Mouse (Mus musculus) intestine, embryonic 16.5 days (tissue): Measurements from ENCODE around the gene Dusp16. TPM values are rescaled to one million over a fixed set of nuclear protein-coding genes. Genes with fewer than 3 reads are reported as not detected.

Experiments
- ATAC-seq: fragments of 200-750 bp; cut with Nextera tagmentation; 2 replicates; pipeline ENCODE4 v1.8.0; 2017; ENCODE audit warnings: moderate TSS enrichment, moderate library complexity
- H3K27ac ChIP-seq: fragments of 300-500 bp; sonication (generic); 2 replicates; pipeline ENCODE4 v1.5.1; 2014; ENCODE audit warnings: mild to moderate bottlenecking, low read length
- H3K27me3 ChIP-seq: fragments of 300-500 bp; sonication (generic); replicated peaks from 2 replicates; pipeline ENCODE4 v1.6.1; 2014; ENCODE audit warnings: low read length, control low read depth, mixed read lengths; ENCODE audit not compliant: control insufficient read depth, insufficient read depth
- H3K36me3 ChIP-seq: fragments of 300-500 bp; sonication (generic); 2 replicates; pipeline ENCODE4 v1.6.1; 2014; ENCODE audit warnings: low read length, control low read depth; ENCODE audit not compliant: control insufficient read depth, insufficient read depth
- H3K4me1 ChIP-seq: fragments of 300-500 bp; sonication (generic); 2 replicates; pipeline ENCODE4 v1.6.1; 2014; ENCODE audit warnings: low read length, control low read depth, mixed read lengths; ENCODE audit not compliant: control insufficient read depth, insufficient read depth
- H3K4me2 ChIP-seq: fragments of 300-500 bp; sonication (generic); 2 replicates; pipeline ENCODE4 v1.6.1; 2014; ENCODE audit warnings: low read depth, low read length, control low read depth
- H3K4me3 ChIP-seq: fragments of 300-500 bp; sonication (generic); 2 replicates; pipeline ENCODE4 v1.5.1; 2014; ENCODE audit warnings: mild to moderate bottlenecking, low read length
- H3K9ac ChIP-seq: fragments of 300-500 bp; sonication (generic); 2 replicates; pipeline ENCODE4 v1.6.1; 2014; ENCODE audit warnings: low read depth, low read length
- H3K9me3 ChIP-seq: fragments of 300-500 bp; sonication (generic); 2 replicates; pipeline ENCODE4 v1.6.1; 2016; ENCODE audit warnings: low read length, control low read depth; ENCODE audit not compliant: control insufficient read depth
- WGBS: fragments of 180-500 bp; shearing (Covaris S2); extraction: QIAGEN DNeasy Blood & Tissue Kit; methylation state at CpG from one replicate; pipeline ENCODE4 v1.1.7; 2014; 5-methylcytosine and 5-hydroxymethylcytosine counted together
- polyA plus RNA-seq: library from polyadenylated mRNA; unstranded; fragments of >200 nt; fragmentation: Nextera tagmentation; extraction: Ambion mirVana; gene quantifications from 2 replicates; pipeline ENCODE4 v1.2.1, GENCODE M21; 2015

Dusp16 gene
- polyA plus RNA-seq, 1 experiment from 2014 or later: 11.9 TPM

DNA sequence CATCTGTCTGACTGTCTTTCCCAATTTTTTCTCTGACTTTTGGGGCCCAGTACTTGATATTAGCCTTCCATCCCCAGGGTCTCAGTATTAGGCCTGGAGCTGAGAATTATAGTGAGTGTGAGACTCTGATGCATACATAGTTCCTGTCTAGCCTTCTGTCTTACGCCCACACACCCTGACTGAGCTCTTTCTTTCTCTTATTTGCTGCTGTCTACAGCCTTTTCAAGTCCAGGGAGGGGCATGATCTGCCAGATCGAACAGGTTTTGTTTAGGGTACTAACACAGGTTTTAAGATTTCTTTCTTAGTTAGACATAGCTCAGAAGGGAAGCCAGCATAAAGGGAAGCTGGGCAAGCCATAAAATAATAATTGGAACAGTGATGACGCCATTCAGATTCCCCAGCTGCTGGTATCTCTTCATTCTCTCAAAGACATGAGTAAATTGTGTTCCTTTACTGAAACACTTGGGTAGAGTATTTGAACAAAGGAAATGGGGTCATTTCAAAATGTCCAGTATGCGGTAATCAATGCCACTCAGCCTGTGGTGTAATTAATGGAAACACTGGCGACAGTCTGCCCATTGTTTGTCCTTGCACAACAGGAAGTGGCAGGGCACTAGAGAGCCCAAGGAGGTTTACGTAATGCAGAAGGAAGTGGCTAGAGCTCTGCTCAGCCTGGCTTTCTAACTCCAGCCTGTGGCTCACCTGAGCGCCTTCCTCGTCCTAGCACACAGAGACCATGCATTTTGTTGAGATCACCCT, 91.8 kb downstream of the Dusp16 start:
- Histone ChIP-seq H3K4me3 (no peak overlapping the region), H3K4me1 (peaks cover 9% of the 10 kb centered on the region; the same call in 1 of the 2 replicates), H3K27me3 (no peaks in the 10 kb centered on the region), H3K27ac (peak overlapping the region; percentile 61), H3K4me2 (no peak overlapping the region), H3K36me3 (no peaks in the 10 kb centered on the region), H3K9me3 (no peaks in the 10 kb centered on the region), H3K9ac (no peak overlapping the region)
- 49% methylated on average over 8 of the region's 8 CpGs for WGBS
- ATAC-seq: peak; percentile 92

DNA sequence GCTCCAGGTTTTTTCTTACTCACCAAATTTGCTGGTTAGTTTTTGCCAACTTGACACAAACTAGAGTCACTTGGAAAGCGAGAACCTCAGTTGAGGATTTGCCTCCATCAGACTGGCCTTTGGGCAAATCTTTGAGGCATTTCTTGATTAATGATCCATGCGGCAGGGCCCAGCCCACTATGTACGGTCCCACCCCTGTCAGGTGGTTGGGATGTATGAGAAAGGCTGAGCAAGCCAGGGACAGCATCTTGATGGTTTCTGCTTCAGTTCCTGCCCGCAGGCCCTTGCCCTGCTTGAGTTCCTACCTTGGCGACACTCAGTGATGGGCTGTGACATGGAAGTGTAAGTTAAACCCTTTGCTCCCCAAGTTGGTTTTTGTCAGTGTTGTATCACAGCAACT, 94.2 kb downstream of the Dusp16 start:
- no peak overlapping the region for H3K9ac ChIP-seq
- WGBS: 94% methylated on average over 5 of the region's 5 CpGs

DNA sequence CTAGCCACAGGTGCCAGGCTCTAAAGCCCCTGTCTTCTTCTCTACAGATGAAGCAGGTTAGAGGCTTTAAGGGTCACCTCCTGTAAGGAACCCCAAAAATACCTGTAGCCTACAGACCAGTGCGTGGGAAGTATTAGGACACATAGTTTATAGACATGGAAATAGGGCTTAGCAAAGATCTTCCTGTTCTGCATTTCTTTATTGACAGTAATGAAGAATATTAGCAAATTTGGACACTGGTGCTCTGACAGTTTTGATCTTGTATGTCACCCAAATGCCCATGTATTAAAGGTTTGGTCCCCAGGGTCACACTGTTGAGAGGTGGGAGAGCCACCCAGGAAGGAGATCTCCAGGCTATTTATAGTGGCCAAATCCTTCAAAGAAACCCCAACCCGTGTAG, 95.9 kb downstream of the Dusp16 start:
- no peak for ATAC-seq
- H3K9me3 ChIP-seq: no peaks in the 10 kb centered on the region
- WGBS: 83% methylated on average over 2 of the region's 2 CpGs
- H3K27me3 ChIP-seq: no peaks in the 10 kb centered on the region
- H3K4me3 ChIP-seq: no peak overlapping the region
- peaks cover 12% of the 10 kb centered on the region; the same call in 1 of the 2 replicates for H3K4me1 ChIP-seq
- H3K4me2 ChIP-seq: no peak overlapping the region
- no peak overlapping the region for H3K9ac ChIP-seq
- H3K27ac ChIP-seq: no peak overlapping the region
- no peaks in the 10 kb centered on the region for H3K36me3 ChIP-seq

More for the DNA sequence above, 94.2 kb downstream of the Dusp16 start:
- Histone ChIP-seq H3K4me1 (peaks cover 12% of the 10 kb centered on the region; the same call in 1 of the 2 replicates), H3K36me3 (no peaks in the 10 kb centered on the region), H3K27me3 (no peaks in the 10 kb centered on the region), H3K4me2 (no peak overlapping the region), H3K4me3 (no peak overlapping the region), H3K27ac (no peak overlapping the region), H3K9me3 (no peaks in the 10 kb centered on the region)
- no peak for ATAC-seq

DNA sequence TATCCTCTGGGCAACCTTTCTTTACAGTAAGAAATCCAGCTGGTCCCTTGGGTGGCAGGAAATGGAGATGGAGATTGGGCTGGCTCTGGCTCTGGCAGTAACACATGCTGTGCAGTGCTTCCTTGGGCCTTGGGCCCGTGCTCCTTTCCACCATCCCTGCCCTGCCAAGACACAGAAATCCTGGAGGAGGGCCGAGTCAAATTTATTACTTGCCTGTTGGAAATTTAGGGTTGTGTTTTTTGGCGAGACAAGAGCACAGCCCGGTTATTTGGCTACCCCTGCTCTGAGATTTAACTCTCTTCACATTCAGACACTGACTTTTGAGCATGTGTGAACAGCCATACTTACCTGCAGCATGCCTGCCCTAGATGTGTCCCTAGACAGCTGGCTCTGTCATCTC, 96.3 kb downstream of the Dusp16 start:
- Histone ChIP-seq H3K9me3 (no peaks in the 10 kb centered on the region), H3K4me3 (no peak overlapping the region), H3K27me3 (no peaks in the 10 kb centered on the region), H3K4me2 (no peak overlapping the region), H3K9ac (no peak overlapping the region), H3K4me1 (peaks cover 9% of the 10 kb centered on the region; the same call in 1 of the 2 replicates), H3K36me3 (no peaks in the 10 kb centered on the region), H3K27ac (no peak overlapping the region)
- WGBS: 56% methylated on average over 4 of the region's 4 CpGs
- ATAC-seq: no peak

DNA sequence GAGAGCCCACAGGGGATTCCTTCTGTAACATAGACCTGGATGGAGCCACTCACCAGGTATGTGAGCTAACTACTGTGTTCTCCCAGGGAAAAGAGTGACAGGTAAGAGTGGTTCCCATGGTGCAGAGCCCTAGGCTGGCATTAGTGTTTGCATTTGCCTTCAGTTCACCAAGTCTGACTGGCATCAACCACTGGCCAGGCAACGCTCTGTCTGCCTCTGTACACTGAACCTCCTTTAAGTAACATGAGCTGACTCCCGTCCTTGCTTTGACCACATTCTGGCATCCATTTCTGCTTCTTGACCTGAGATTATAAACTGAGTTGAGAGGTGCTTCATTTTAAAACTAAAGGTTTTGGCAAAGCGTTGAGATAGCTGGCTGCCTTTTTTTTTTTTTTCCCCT, 96.8 kb downstream of the Dusp16 start:
- Histone ChIP-seq H3K36me3 (no peaks in the 10 kb centered on the region), H3K9me3 (no peaks in the 10 kb centered on the region), H3K27me3 (no peaks in the 10 kb centered on the region), H3K4me3 (no peak overlapping the region), H3K27ac (no peak overlapping the region), H3K9ac (no peak overlapping the region), H3K4me2 (no peak overlapping the region), H3K4me1 (peaks cover 8% of the 10 kb centered on the region; the same call in 1 of the 2 replicates)
- WGBS: 70% methylated on average over 3 of the region's 3 CpGs
- no peak for ATAC-seq

DNA sequence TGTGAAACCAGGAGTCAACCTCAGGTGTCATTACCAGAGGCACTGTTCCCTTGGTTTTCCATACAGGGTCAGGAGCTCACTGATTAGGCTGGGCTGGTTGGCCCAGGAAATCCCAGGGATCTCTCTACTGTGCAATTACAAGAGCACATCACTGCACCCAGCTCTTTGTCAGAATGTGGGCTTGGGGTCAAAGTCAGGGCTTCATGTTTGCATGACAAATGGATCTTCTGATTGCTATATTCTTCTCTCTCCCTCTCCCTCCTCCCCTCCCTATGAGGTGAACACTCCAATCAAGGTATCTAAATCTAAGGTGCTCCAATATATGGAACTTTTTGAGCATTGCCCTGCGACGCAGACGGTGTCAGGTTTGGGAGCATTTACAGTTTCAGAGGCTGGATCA, 97.4 kb downstream of the Dusp16 start:
- Histone ChIP-seq H3K4me1 (peaks cover 4% of the 10 kb centered on the region; the same call in 1 of the 2 replicates), H3K9ac (no peak overlapping the region), H3K27me3 (no peaks in the 10 kb centered on the region), H3K4me3 (no peak overlapping the region), H3K4me2 (no peak overlapping the region), H3K36me3 (no peaks in the 10 kb centered on the region), H3K27ac (no peak overlapping the region), H3K9me3 (no peaks in the 10 kb centered on the region)
- 0 out of 2 replicates have a peak, but pooled peaks have one; percentile 39 for ATAC-seq
- 92% methylated on average over 3 of the region's 3 CpGs for WGBS

DNA sequence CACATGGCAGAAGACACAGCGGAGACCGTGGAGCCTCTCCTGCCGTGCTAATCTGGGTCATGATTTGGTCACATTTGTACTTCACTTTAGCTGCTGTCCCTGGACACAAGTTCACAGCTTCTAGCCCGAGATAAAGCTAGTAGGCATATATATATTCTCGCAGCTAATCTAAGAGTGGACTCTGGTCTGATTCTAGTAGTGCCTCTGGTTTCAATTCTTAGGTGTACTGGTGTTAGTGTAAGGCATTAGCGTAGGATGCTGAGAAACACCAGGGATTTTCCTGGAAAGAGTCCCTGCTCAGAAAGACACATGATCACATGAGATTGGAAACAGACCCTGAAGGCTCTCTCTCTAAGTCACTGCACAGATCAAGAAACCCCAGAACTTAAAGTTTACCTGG, 97.9 kb downstream of the Dusp16 start:
- Histone ChIP-seq H3K9me3 (no peaks in the 10 kb centered on the region), H3K4me3 (no peak overlapping the region), H3K27me3 (no peaks in the 10 kb centered on the region), H3K36me3 (no peaks in the 10 kb centered on the region), H3K4me1 (0 out of 2 replicates have a peak, but pooled peaks cover 3% of the 10 kb centered on the region), H3K9ac (no peak overlapping the region), H3K4me2 (no peak overlapping the region), H3K27ac (no peak overlapping the region)
- WGBS: 84% methylated on average over 6 of the region's 6 CpGs
- ATAC-seq: peak; percentile 64

DNA sequence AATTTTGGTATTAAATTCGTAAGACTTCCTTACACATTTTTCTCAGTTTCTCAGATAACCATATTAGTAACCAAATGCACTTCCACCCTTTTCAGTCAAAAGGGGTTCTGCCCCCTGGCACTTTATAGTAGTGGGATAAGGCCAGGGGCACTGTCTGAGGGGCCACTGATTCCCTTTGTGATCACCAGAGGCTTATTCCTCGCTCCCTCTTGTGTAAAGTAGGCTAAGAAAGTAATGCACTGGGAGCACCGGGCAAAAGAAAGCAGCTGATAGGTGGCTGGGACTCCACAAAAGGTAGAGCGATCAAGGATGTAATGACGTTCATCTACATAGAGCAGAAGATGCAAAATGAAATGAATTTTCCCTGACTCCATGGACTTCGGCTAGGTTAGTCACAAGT, 106.9 kb downstream of the Dusp16 start:
- no peak for ATAC-seq
- H3K4me1 ChIP-seq: no peaks in the 10 kb centered on the region
- WGBS: 87% methylated on average over 6 of the region's 6 CpGs

DNA sequence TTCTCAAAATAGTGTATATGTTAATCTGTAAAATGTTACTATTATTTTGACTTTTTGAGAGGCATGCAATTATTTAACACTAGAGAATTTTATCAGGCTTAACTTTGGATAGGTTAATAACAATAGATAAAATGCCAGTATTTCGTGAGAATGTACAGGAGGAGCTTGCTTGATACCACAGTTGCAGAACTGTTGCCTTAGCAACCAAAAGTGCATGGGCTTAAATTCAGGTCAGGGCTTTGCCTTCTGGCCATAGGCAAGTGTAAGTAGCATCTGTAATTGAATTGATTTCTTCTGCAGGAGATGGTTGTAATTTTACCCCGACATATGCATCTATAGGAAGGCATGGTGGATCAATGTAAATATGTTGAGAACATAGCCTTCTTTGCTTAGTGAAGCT, 107.4 kb downstream of the Dusp16 start:
- WGBS: 63% methylated on average over 2 of the region's 2 CpGs
- Histone ChIP-seq H3K9me3 (no peaks in the 10 kb centered on the region), H3K4me2 (no peak overlapping the region), H3K4me1 (no peaks in the 10 kb centered on the region), H3K27ac (no peak overlapping the region), H3K4me3 (no peak overlapping the region), H3K36me3 (no peaks in the 10 kb centered on the region), H3K27me3 (no peaks in the 10 kb centered on the region), H3K9ac (no peak overlapping the region)
- no peak for ATAC-seq

More for the DNA sequence above, 106.9 kb downstream of the Dusp16 start:
- Histone ChIP-seq H3K9ac (no peak overlapping the region), H3K27ac (no peak overlapping the region), H3K9me3 (no peaks in the 10 kb centered on the region), H3K4me3 (no peak overlapping the region), H3K27me3 (no peaks in the 10 kb centered on the region), H3K4me2 (no peak overlapping the region), H3K36me3 (no peaks in the 10 kb centered on the region)
